Mouse (Mus musculus) testis, adult 2 months (tissue): Measurements from ENCODE around the gene Cnnm2. TPM values are rescaled to one million over a fixed set of nuclear protein-coding genes. Genes with fewer than 3 reads are reported as not detected.

Source experiments
- H3K27ac ChIP-seq: fragments of 200-500 bp; 2 replicates; pipeline ENCODE4 v1.5.1; 2012; ENCODE audit warnings: low read depth, low read length; ENCODE audit not compliant: control insufficient read depth, insufficient read depth
- H3K27me3 ChIP-seq: fragments of 200-500 bp; 2 replicates; pipeline ENCODE4 v1.6.1; 2012; ENCODE audit warnings: mild to moderate bottlenecking, low read length, moderate library complexity; ENCODE audit not compliant: control insufficient read depth, insufficient read depth
- H3K36me3 ChIP-seq: fragments of 200-500 bp; 2 replicates; pipeline ENCODE4 v1.6.1; 2012; ENCODE audit warnings: mild to moderate bottlenecking, low read length; ENCODE audit not compliant: control insufficient read depth, insufficient read depth
- H3K4me1 ChIP-seq: fragments of 200-500 bp; 2 replicates; pipeline ENCODE4 v1.6.1; 2012; ENCODE audit warnings: low read length; ENCODE audit not compliant: control insufficient read depth, insufficient read depth
- H3K4me3 ChIP-seq: fragments of 200-500 bp; 2 replicates; pipeline ENCODE4 v1.5.1; 2012; ENCODE audit warnings: low read depth, mild to moderate bottlenecking, low read length, moderate library complexity, mixed read lengths; ENCODE audit not compliant: control insufficient read depth
- CTCF ChIP-seq: fragments of 200-500 bp; IDR thresholded peaks from 2 replicates; pipeline ENCODE4 v1.5.1; 2012; ENCODE audit warnings: low read depth, mild to moderate bottlenecking, inconsistent platforms, low read length, moderate library complexity; ENCODE audit not compliant: control insufficient read depth, insufficient read depth, insufficient replicate concordance
- POLR2A ChIP-seq: fragments of 200-500 bp; IDR thresholded peaks from 2 replicates; pipeline ENCODE4 v1.6.1; 2012; ENCODE audit warnings: low read depth, mild to moderate bottlenecking, inconsistent platforms, low read length, moderate library complexity; ENCODE audit not compliant: control insufficient read depth
- polyA plus RNA-seq: library from polyadenylated mRNA; depleted of rRNA; stranded (reverse); fragments of >200 nt; gene quantifications from 2 replicates; pipeline ENCODE4 v1.2.3, GENCODE M21; 2012

Gene Cnnm2
- polyA plus RNA-seq, 1 experiment = 3.3 TPM

DNA sequence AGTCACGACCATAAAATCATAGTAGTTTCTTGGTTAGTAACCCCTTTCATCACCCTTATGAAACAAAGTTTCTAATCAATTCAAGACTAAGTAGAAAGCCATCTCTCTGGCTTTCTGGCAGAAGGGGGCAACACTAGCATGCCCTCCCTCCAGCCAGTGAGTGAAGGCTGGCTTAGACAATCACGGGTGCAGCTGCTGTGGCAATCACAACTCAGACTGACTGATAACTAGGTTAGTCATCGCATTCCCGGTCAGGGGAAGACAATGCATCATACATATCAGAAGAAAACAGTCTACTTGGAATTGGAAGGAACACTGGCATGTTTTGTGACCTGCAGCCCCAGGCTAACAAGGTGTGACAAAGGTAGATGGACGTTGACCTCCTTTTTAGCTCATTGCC, 138.5 kb downstream of the Cnnm2 start:
- Histone ChIP-seq H3K4me1 (peaks cover 2% of the 10 kb centered on the region), H3K27ac (no peak overlapping the region), H3K36me3 (peaks cover 6% of the 10 kb centered on the region), H3K4me3 (no peak overlapping the region), H3K27me3 (no peaks in the 10 kb centered on the region)
- TF ChIP-seq POLR2A (no peak), CTCF (no peak)

GRCm38 (mm10) chr19:46900786-46901185, 139.4 kb downstream of the Cnnm2 start:
- Histone ChIP-seq H3K4me3 (no peak overlapping the region), H3K27ac (no peak overlapping the region), H3K27me3 (no peaks in the 10 kb centered on the region), H3K4me1 (peaks cover 2% of the 10 kb centered on the region), H3K36me3 (peaks cover 6% of the 10 kb centered on the region)
- TF ChIP-seq CTCF = no peak
- TF ChIP-seq POLR2A = no peak

DNA sequence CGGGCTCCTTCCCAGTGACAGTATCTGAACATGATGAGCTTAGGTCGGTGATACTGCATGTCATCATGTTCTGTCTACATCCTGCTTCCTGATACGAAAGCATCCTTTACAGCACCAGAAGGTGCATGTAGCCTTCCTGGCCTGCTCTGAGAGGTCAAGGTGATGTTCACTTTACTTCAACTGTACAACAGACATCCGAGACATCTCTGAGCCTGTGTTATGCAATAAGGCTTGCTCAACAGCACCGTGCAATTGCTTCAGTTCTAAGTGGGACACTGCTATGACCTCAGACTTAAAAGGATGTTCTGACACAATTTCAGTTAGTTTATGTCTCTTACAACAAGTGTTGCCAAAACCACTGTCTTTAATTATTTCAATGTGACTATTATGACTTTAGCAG, 139.9 kb downstream of the Cnnm2 start:
- Histone ChIP-seq H3K4me3 (no peak overlapping the region), H3K27me3 (no peaks in the 10 kb centered on the region), H3K4me1 (peaks cover 2% of the 10 kb centered on the region), H3K36me3 (peaks cover 6% of the 10 kb centered on the region), H3K27ac (no peak overlapping the region)
- TF ChIP-seq CTCF (no peak), POLR2A (no peak)

DNA sequence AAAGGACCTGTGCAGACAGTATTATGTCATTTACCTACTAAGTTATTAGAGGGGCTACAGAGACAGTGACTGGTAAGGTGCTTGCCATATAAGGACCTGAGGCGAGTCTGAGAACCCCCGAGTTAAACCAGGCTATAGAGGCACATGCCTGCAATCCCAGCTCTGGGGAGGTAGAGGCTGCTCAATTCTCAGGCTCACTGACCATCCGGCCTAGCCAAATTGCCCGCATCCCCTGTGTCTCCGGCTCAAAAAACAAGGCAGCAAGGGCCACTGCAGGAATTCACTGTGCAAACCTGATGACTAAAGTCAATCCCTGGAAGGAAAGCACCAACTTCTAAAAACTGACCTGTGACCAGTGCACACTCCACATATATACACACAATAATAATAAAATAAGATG, 142.0 kb downstream of the Cnnm2 start:
- Histone ChIP-seq H3K36me3 (peaks cover 1% of the 10 kb centered on the region; the same call in 1 of the 2 replicates), H3K4me1 (peaks cover 2% of the 10 kb centered on the region), H3K27ac (no peak overlapping the region), H3K4me3 (no peak overlapping the region), H3K27me3 (no peaks in the 10 kb centered on the region)
- TF ChIP-seq CTCF (no peak), POLR2A (no peak)

DNA sequence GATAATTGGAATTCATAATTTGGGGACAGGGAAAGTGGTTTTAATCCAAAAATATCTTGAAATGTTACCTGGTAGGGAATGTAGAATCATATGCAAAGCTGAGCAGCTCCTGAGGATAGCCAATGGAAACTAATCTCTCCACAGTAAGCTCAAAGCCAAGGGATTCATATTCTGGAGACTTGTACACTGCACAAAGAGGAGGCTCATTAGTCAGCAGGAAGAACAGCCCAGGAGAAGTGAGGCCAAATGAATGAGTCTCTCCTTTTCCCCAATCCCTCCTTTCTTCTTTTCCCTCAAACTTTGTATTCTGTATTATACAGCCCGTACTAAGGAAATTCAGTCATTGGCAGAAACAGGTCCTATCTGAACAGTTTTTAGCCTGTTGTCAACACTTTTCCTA, 143.5 kb downstream of the Cnnm2 start:
- peaks cover 2% of the 10 kb centered on the region for H3K4me1 ChIP-seq
- H3K27me3 ChIP-seq = no peaks in the 10 kb centered on the region
- peaks cover 1% of the 10 kb centered on the region; the same call in 1 of the 2 replicates for H3K36me3 ChIP-seq
- H3K27ac ChIP-seq = no peak overlapping the region
- TF ChIP-seq CTCF (no peak), POLR2A (no peak)
- H3K4me3 ChIP-seq = no peak overlapping the region

- TF ChIP-seq CTCF = no peak
- no peak for TF ChIP-seq POLR2A
These were observed 144.0 kb downstream of the Cnnm2 start for GRCm38 (mm10) chr19:46905383-46905782.

GRCm38 (mm10) chr19:46905971-46906370, 144.6 kb downstream of the Cnnm2 start:
- H3K27me3 ChIP-seq = no peaks in the 10 kb centered on the region
- H3K4me3 ChIP-seq = no peak overlapping the region
- H3K36me3 ChIP-seq = no peaks in the 10 kb centered on the region
- no peak overlapping the region for H3K27ac ChIP-seq
- no peaks in the 10 kb centered on the region for H3K4me1 ChIP-seq
- TF ChIP-seq CTCF = no peak
- no peak for TF ChIP-seq POLR2A

More at GRCm38 (mm10) chr19:46905383-46905782, 144.0 kb downstream of the Cnnm2 start:
- peaks cover 1% of the 10 kb centered on the region; the same call in 1 of the 2 replicates for H3K36me3 ChIP-seq
- H3K4me3 ChIP-seq = no peak overlapping the region
- no peaks in the 10 kb centered on the region for H3K27me3 ChIP-seq
- no peak overlapping the region for H3K27ac ChIP-seq
- peaks cover 2% of the 10 kb centered on the region; the same call in 1 of the 2 replicates for H3K4me1 ChIP-seq

GRCm38 (mm10) chr19:46908207-46908606, 146.8 kb downstream of the Cnnm2 start:
- Histone ChIP-seq H3K27me3 (no peaks in the 10 kb centered on the region), H3K27ac (no peak overlapping the region), H3K36me3 (no peaks in the 10 kb centered on the region), H3K4me3 (no peak overlapping the region), H3K4me1 (no peaks in the 10 kb centered on the region)
- TF ChIP-seq CTCF (no peak), POLR2A (no peak)
